Mouse (Mus musculus) heart, adult 2 months (tissue): ENCODE data around the gene Zswim8. TPM values are rescaled to one million over a fixed set of nuclear protein-coding genes. Genes with fewer than 3 reads are reported as not detected.

Source experiments
- DNase-seq, 2 experiments: peaks; one replicate each; pipeline ENCODE4 v3.0.0; 2021
- H3K27ac ChIP-seq: fragments of 200-600 bp; 2 replicates; pipeline ENCODE4 v1.8.1; 2022
- H3K27me3 ChIP-seq: fragments of 200-500 bp; 2 replicates; pipeline ENCODE4 v1.6.1; 2012; ENCODE audit warnings: mild to moderate bottlenecking, low read length, inconsistent platforms, mixed read lengths; ENCODE audit not compliant: control insufficient read depth, insufficient read depth
- H3K36me3 ChIP-seq: fragments of 200-500 bp; 2 replicates; pipeline ENCODE4 v1.6.1; 2012; ENCODE audit warnings: low read length, inconsistent platforms; ENCODE audit not compliant: control insufficient read depth, insufficient read depth
- H3K4me1 ChIP-seq: fragments of 200-500 bp; 2 replicates; pipeline ENCODE4 v1.6.1; 2011; ENCODE audit warnings: low read length; ENCODE audit not compliant: control insufficient read depth, insufficient read depth
- H3K4me3 ChIP-seq: fragments of 200-600 bp; 2 replicates; pipeline ENCODE4 v1.8.1; 2022
- H3K79me2 ChIP-seq: fragments of 200-500 bp; replicated peaks from 2 replicates; pipeline ENCODE4 v1.6.1; 2012; ENCODE audit warnings: mild to moderate bottlenecking, inconsistent platforms, low read length, moderate library complexity, mixed read lengths; ENCODE audit not compliant: control insufficient read depth, insufficient read depth
- H3K9ac ChIP-seq: fragments of 200-500 bp; 2 replicates; pipeline ENCODE4 v1.6.1; 2012; ENCODE audit warnings: low read depth, mild to moderate bottlenecking, control low read depth, inconsistent platforms, low read length, mixed read lengths
- CTCF ChIP-seq: fragments of 200-600 bp; IDR thresholded peaks from 2 replicates; pipeline ENCODE4 v1.8.1; 2022; ENCODE audit warnings: antibody characterized with exemption, mild to moderate bottlenecking, moderate library complexity
- EP300 ChIP-seq: fragments of 200-500 bp; IDR thresholded peaks from 2 replicates; pipeline ENCODE4 v1.6.1; 2011; ENCODE audit warnings: low read depth, low read length, control low read depth; ENCODE audit not compliant: insufficient read depth
- POLR2A ChIP-seq: fragments of 200-500 bp; IDR thresholded peaks from 2 replicates; pipeline ENCODE4 v1.6.1; 2011; ENCODE audit warnings: mild to moderate bottlenecking, low read depth, low read length, control low read depth; ENCODE audit not compliant: insufficient read depth
- WGBS: fragments of 180-500 bp; shearing (Covaris S2); methylation state at CpG from one replicate; pipeline ENCODE4 v1.1.7; 2018; 5-methylcytosine and 5-hydroxymethylcytosine counted together
- intact Hi-C: fragments of 180-260 bp; cut with DNase I; formaldehyde crosslinking; loops from one replicate; pipeline ENCODE4 v1.15.1; 2025
- microRNA-seq, 2 experiments: library from miRNA; unstranded; fragments of <30 nt; microRNA quantifications; one replicate each; pipeline ENCODE4 v1.2.0; 2021
- polyA plus RNA-seq: library from polyadenylated mRNA; depleted of rRNA; stranded (reverse); fragments of >200 nt; gene quantifications from 2 replicates; pipeline ENCODE4 v1.2.3, GENCODE M21; 2012; rRNA removed
- total RNA-seq, 2 experiments: library from RNA; stranded (reverse); gene quantifications; 2 replicates each; pipeline ENCODE4 v1.2.3; 2021

Zswim8 gene
- total and polyA plus RNA-seq, 3 experiments: 38.5 to 108 (median 40.0) TPM

- Histone ChIP-seq H3K27me3 (no peaks in the 10 kb centered on the region), H3K4me3 (no peak overlapping the region), H3K27ac (no peak overlapping the region), H3K4me1 (peaks cover 11% of the 10 kb centered on the region), H3K36me3 (peaks cover 2% of the 10 kb centered on the region; the same call in 1 of the 2 replicates), H3K9ac (no peak overlapping the region), H3K79me2 (peaks cover 2% of the 10 kb centered on the region)
- no peak for DNase-seq
- intact Hi-C loops: no loop called here
- TF ChIP-seq EP300 (no peak), CTCF (no peak), POLR2A (no peak)
- WGBS: 34% methylated on average over 6 of the region's 6 CpGs
Measured at GRCm38 (mm10) chr14:20772808-20773207, 65.5 kb downstream of the Zswim8 start.

Small RNAs within 50 kb of the gene (microRNA-seq; reads per million reads assigned to microRNA genes)
- 0 to 0.77 reads per million in 2 experiments for gene Mir6946

Other genes starting within 250 kb of the Zswim8 start
- 10 to 100 TPM; 49.3 to 55.1 TPM for gene Anxa7, start 227.4 kb upstream of the Zswim8 start, total RNA-seq
- gene Anxa7, start 227.4 kb upstream of the Zswim8 start, polyA plus RNA-seq: 55.1 and 76.0 TPM in 2 replicates
- gene Mss51, start 210.7 kb upstream of the Zswim8 start, total RNA-seq: under 1 TPM; 0.26 to 0.48 TPM
- 0.31 and 0.53 TPM in 2 replicates for gene Mss51, start 210.7 kb upstream of the Zswim8 start, polyA plus RNA-seq
- 10 to 100 TPM; 60.9 to 69.2 TPM for gene Ppp3cb, start 161.0 kb upstream of the Zswim8 start, total RNA-seq
- 16.0 and 35.0 TPM in 2 replicates for gene Ppp3cb, start 161.0 kb upstream of the Zswim8 start, polyA plus RNA-seq
- 10 to 100 TPM; 14.1 to 16.2 TPM for gene Usp54, start 66.5 kb upstream of the Zswim8 start, total RNA-seq
- gene Usp54, start 66.5 kb upstream of the Zswim8 start, polyA plus RNA-seq: 10.9 and 16.3 TPM in 2 replicates
- under 1 TPM; 0.31 to 0.52 TPM for gene Myoz1, start 51.0 kb upstream of the Zswim8 start, total RNA-seq
- 0.31 and 0.91 TPM in 2 replicates for gene Myoz1, start 51.0 kb upstream of the Zswim8 start, polyA plus RNA-seq
- gene Synpo2l, start 39.2 kb upstream of the Zswim8 start, total RNA-seq: 100 to 1,000 TPM in 1 of 2 experiments, 10 to 100 TPM in 1; 96.8 to 126 TPM
- 63.4 and 67.7 TPM in 2 replicates for gene Synpo2l, start 39.2 kb upstream of the Zswim8 start, polyA plus RNA-seq
- 100 to 1,000 TPM in 1 of 2 experiments, 10 to 100 TPM in 1; 98.2 to 106 TPM for gene Sec24c, start 33.2 kb upstream of the Zswim8 start, total RNA-seq
- gene Sec24c, start 33.2 kb upstream of the Zswim8 start, polyA plus RNA-seq: 133 and 146 TPM in 2 replicates
- 1 to 10 TPM; 5.3 to 5.9 TPM for gene Fut11, start 12.6 kb upstream of the Zswim8 start, total RNA-seq
- 5.3 and 6.9 TPM in 2 replicates for gene Fut11, start 12.6 kb upstream of the Zswim8 start, polyA plus RNA-seq
- 100 to 1,000 TPM in 1 of 2 experiments, 10 to 100 TPM in 1; 98.8 to 126 TPM for gene Chchd1, start 4.5 kb upstream of the Zswim8 start, total RNA-seq
- gene Chchd1, start 4.5 kb upstream of the Zswim8 start, polyA plus RNA-seq: 66.8 and 89.0 TPM in 2 replicates
- gene Ndst2, start 27.0 kb downstream of the Zswim8 start, total RNA-seq: 1 to 10 TPM; 8.3 to 8.5 TPM
- gene Ndst2, start 27.0 kb downstream of the Zswim8 start, polyA plus RNA-seq: 15.5 and 23.7 TPM in 2 replicates
- gene Camk2g, start 86.5 kb downstream of the Zswim8 start, total RNA-seq: 10 to 100 TPM; 36.8 to 41.0 TPM
- 37.0 and 54.6 TPM in 2 replicates for gene Camk2g, start 86.5 kb downstream of the Zswim8 start, polyA plus RNA-seq
- 1 to 10 TPM; 3.4 to 6.2 TPM for gene Plau, start 129.1 kb downstream of the Zswim8 start, total RNA-seq
- gene Plau, start 129.1 kb downstream of the Zswim8 start, polyA plus RNA-seq: 1.8 and 3.5 TPM in 2 replicates
- gene Vcl, start 221.8 kb downstream of the Zswim8 start, total RNA-seq: 100 to 1,000 TPM; 102 to 103 TPM
- gene Vcl, start 221.8 kb downstream of the Zswim8 start, polyA plus RNA-seq: 62.4 and 117 TPM in 2 replicates